Mouse (Mus musculus) limb, embryonic 14.5 days (tissue): ENCODE data around the gene Mgat4c. TPM values are rescaled to one million over a fixed set of nuclear protein-coding genes. Genes with fewer than 3 reads are reported as not detected.

ENCODE experiments used
- ATAC-seq: fragments of 200-750 bp; cut with Nextera tagmentation; 2 replicates; pipeline ENCODE4 v1.8.0; 2017; ENCODE audit warnings: low read depth, moderate number of reproducible peaks, moderate TSS enrichment; ENCODE audit not compliant: low FRiP score
- DNase-seq: peaks from one replicate; pipeline ENCODE4 v3.0.0-alpha.2; 2015; ENCODE audit warnings: low spot score
- H3K27ac ChIP-seq: fragments of 300-500 bp; sonication (generic); replicated peaks from 2 replicates; pipeline ENCODE4 v1.5.1; 2014; ENCODE audit warnings: low read depth, mild to moderate bottlenecking, low read length, moderate library complexity, mixed read lengths
- H3K27me3 ChIP-seq: fragments of 300-500 bp; sonication (generic); 2 replicates; pipeline ENCODE4 v1.6.1; 2014; ENCODE audit warnings: low read length, mixed read lengths; ENCODE audit not compliant: control insufficient read depth, insufficient read depth
- H3K36me3 ChIP-seq: fragments of 300-500 bp; sonication (generic); 2 replicates; pipeline ENCODE4 v1.6.1; 2014; ENCODE audit warnings: mild to moderate bottlenecking, low read length, moderate library complexity, mixed read lengths; ENCODE audit not compliant: control insufficient read depth, insufficient read depth
- H3K4me1 ChIP-seq: fragments of 300-500 bp; sonication (generic); 2 replicates; pipeline ENCODE4 v1.6.1; 2014; ENCODE audit warnings: antibody characterized with exemption, low read length, mixed read lengths; ENCODE audit not compliant: control insufficient read depth, insufficient read depth
- H3K4me2 ChIP-seq: fragments of 300-500 bp; sonication (generic); replicated peaks from 2 replicates; pipeline ENCODE4 v1.6.1; 2014; ENCODE audit warnings: low read depth, mild to moderate bottlenecking, low read length, moderate library complexity; ENCODE audit not compliant: severe bottlenecking
- H3K4me3 ChIP-seq: fragments of 300-500 bp; sonication (generic); replicated peaks from 2 replicates; pipeline ENCODE4 v1.5.1; 2014; ENCODE audit warnings: low read length
- H3K9ac ChIP-seq: fragments of 300-500 bp; sonication (generic); 2 replicates; pipeline ENCODE4 v1.6.1; 2014; ENCODE audit warnings: mild to moderate bottlenecking, low read depth, low read length, moderate library complexity; ENCODE audit not compliant: severe bottlenecking
- H3K9me3 ChIP-seq: fragments of 300-500 bp; sonication (generic); 2 replicates; pipeline ENCODE4 v1.6.1; 2016; ENCODE audit warnings: low read length; ENCODE audit not compliant: control insufficient read depth
- POLR2A ChIP-seq: fragments of 200-500 bp; IDR thresholded peaks from 2 replicates; pipeline ENCODE4 v1.8.0; 2012; ENCODE audit warnings: inconsistent platforms, mild to moderate bottlenecking, moderate library complexity, borderline replicate concordance; ENCODE audit not compliant: insufficient read depth, insufficient read length; ENCODE audit errors: extremely low read depth
- whole genome bisulfite sequencing: fragments of 180-500 bp; shearing (Covaris S2); extraction: QIAGEN DNeasy Blood & Tissue Kit; methylation state at CpG from one replicate; pipeline ENCODE4 v1.1.7; 2014; 5-methylcytosine and 5-hydroxymethylcytosine counted together
- polyA plus RNA-seq, 2 experiments: library from polyadenylated mRNA; depleted of rRNA in 1 of 2; stranded (reverse) in 1 of 2; unstranded in 1 of 2; fragments of >200 nt; fragmentation: Nextera tagmentation in 1 of 2; extraction: Ambion mirVana in 1 of 2; gene quantifications; 2 replicates each; pipeline versions ENCODE4 v1.2.1 to v1.2.3; 2012 to 2014

The Mgat4c gene
- polyA plus RNA-seq, 2 experiments = 0.64 to 2.2 TPM

- Histone ChIP-seq H3K9me3 (no peaks in the 10 kb centered on the region), H3K9ac (no peak overlapping the region), H3K4me3 (no peak overlapping the region), H3K27ac (no peak overlapping the region), H3K4me1 (no peaks in the 10 kb centered on the region), H3K27me3 (no peaks in the 10 kb centered on the region), H3K4me2 (no peak overlapping the region), H3K36me3 (no peaks in the 10 kb centered on the region)
- 92% methylated on average over 4 of the region's 4 CpGs for WGBS
- DNase-seq (no peak), ATAC-seq (no peak)
- TF ChIP-seq POLR2A = no peak
These were observed 515.6 kb downstream of the Mgat4c start for GRCm38 (mm10) chr10:102196850-102197249.

GRCm38 (mm10) chr10:102238558-102239211, 557.4 kb downstream of the Mgat4c start:
- no peak overlapping the region for H3K9ac ChIP-seq
- no peak overlapping the region for H3K27ac ChIP-seq
- DNase-seq (no peak), ATAC-seq (no peak)
- H3K9me3 ChIP-seq = no peaks in the 10 kb centered on the region
- H3K4me3 ChIP-seq = no peak overlapping the region
- TF ChIP-seq POLR2A = no peak
- H3K4me2 ChIP-seq = no peak overlapping the region
- WGBS = 39% methylated on average over 6 of the region's 6 CpGs
- H3K27me3 ChIP-seq = no peaks in the 10 kb centered on the region
- H3K4me1 ChIP-seq = no peaks in the 10 kb centered on the region
- no peaks in the 10 kb centered on the region for H3K36me3 ChIP-seq

- no peak overlapping the region for H3K4me2 ChIP-seq
- no peak overlapping the region for H3K27ac ChIP-seq
- H3K4me3 ChIP-seq = no peak overlapping the region
- ATAC-seq (no peak), DNase-seq (no peak)
- no peak overlapping the region for H3K9ac ChIP-seq
- no peak for TF ChIP-seq POLR2A
- H3K9me3 ChIP-seq = no peaks in the 10 kb centered on the region
- no peaks in the 10 kb centered on the region for H3K27me3 ChIP-seq
- no peaks in the 10 kb centered on the region for H3K4me1 ChIP-seq
- no peaks in the 10 kb centered on the region for H3K36me3 ChIP-seq
These were observed 562.6 kb downstream of the Mgat4c start for GRCm38 (mm10) chr10:102243897-102244296.

DNA sequence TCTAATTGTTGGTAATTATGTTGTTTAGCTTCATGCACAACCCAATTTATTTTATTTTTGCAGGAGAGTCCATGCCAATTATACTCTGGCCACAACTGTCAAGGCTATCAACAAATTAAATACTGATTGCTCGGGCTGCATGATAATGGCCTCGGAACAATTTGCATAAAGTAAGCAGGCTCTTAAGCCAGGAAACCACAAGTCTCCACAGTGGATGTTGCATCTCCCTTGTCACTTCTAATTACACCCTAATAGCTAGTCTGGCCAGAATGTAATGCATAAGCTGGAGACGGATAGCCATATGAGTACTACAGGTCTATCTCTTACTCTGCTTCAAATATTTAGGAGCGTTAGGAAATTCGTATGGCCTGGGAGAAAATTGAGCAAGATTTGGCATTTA, 563.3 kb downstream of the Mgat4c start:
- no peak for DNase-seq
- no peak for TF ChIP-seq POLR2A

DNA sequence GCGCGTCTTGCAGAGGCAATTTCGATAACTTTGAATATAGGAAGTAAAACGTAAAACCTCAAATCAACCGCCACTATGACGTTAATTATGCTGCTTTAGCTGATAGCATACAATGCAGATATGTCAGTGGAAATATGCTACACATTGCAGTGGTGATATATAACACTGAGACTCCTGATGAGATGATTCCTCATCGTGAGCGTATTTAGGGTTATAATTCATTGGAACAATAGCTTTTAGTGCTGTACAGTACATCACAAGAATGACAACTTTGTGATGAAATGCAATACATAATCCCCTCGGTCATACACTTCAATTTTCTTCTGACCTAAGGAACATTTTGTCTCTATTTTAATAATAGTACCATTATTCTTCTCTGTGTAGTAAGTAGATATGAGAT, 564.0 kb downstream of the Mgat4c start:
- no peaks in the 10 kb centered on the region for H3K27me3 ChIP-seq
- no peak overlapping the region for H3K4me2 ChIP-seq
- 69% methylated on average over 9 of the region's 9 CpGs for WGBS
- H3K27ac ChIP-seq = no peak overlapping the region
- no peak overlapping the region for H3K4me3 ChIP-seq
- no peak for TF ChIP-seq POLR2A
- ATAC-seq = no peak
- DNase-seq = no peak
- no peaks in the 10 kb centered on the region for H3K4me1 ChIP-seq
- no peaks in the 10 kb centered on the region for H3K9me3 ChIP-seq
- no peak overlapping the region for H3K9ac ChIP-seq
- no peaks in the 10 kb centered on the region for H3K36me3 ChIP-seq

More for the DNA sequence above, 563.3 kb downstream of the Mgat4c start:
- Histone ChIP-seq H3K27me3 (no peaks in the 10 kb centered on the region), H3K9ac (no peak overlapping the region), H3K4me2 (no peak overlapping the region), H3K9me3 (no peaks in the 10 kb centered on the region), H3K36me3 (no peaks in the 10 kb centered on the region), H3K4me3 (no peak overlapping the region), H3K27ac (no peak overlapping the region), H3K4me1 (no peaks in the 10 kb centered on the region)
- WGBS = 62% methylated on average over 5 of the region's 5 CpGs
- no peak for ATAC-seq
